Mouse (Mus musculus): ENCODE results near the gene Pou2f1. TPM values are rescaled to one million over a fixed set of nuclear protein-coding genes. Genes with fewer than 3 reads are reported as not detected.

Gene Pou2f1
- polyA plus RNA-seq, 1 experiment: 22.9 TPM

GRCm38 (mm10) chr1:165828173-165828572 lies 174.3 kb downstream of the Pou2f1 start:
- TF ChIP-seq POLR2A (IDR thresholded peaks at IDR 0.05; ENCODE audit: low read depth, low read length): no peak
- no peak for TF ChIP-seq CTCF (IDR thresholded peaks at IDR 0.05; ENCODE audit: extremely low read depth, insufficient read depth, insufficient read length, insufficient replicate concordance)
- no peaks in the 10 kb centered on the region for H3K36me3 ChIP-seq (ENCODE audit: control insufficient read depth, insufficient read depth, low read length)
- no peak overlapping the region for H3K4me3 ChIP-seq (ENCODE audit: extremely low read depth, insufficient read depth, insufficient read length)
- H3K27me3 ChIP-seq (ENCODE audit: control insufficient read depth, insufficient read depth, low read length): no peaks in the 10 kb centered on the region
- H3K27ac ChIP-seq (ENCODE audit: insufficient read depth, low read length): no peak overlapping the region; the same call in 1 of the 2 replicates
- DNase-seq (ENCODE audit: low read depth in 1 of 2, low spot score in 2 of 2): no peak
- 80% methylated on average over 5 of the region's 5 CpGs for WGBS
- peaks cover 4% of the 10 kb centered on the region; the same call in 1 of the 2 replicates for H3K4me1 ChIP-seq (ENCODE audit: control insufficient read depth, insufficient read depth, insufficient read length)

- DNase-seq (ENCODE audit: low read depth in 1 of 2, low spot score in 2 of 2): no peak
- Histone ChIP-seq H3K4me1 (ENCODE audit: control insufficient read depth, insufficient read depth, insufficient read length) (peaks cover 4% of the 10 kb centered on the region; the same call in 1 of the 2 replicates), H3K27me3 (ENCODE audit: control insufficient read depth, insufficient read depth, low read length) (no peaks in the 10 kb centered on the region), H3K4me3 (ENCODE audit: extremely low read depth, insufficient read depth, insufficient read length) (no peak overlapping the region), H3K27ac (ENCODE audit: insufficient read depth, low read length) (no peak overlapping the region), H3K36me3 (ENCODE audit: control insufficient read depth, insufficient read depth, low read length) (no peaks in the 10 kb centered on the region)
- TF ChIP-seq CTCF (IDR thresholded peaks at IDR 0.05; ENCODE audit: extremely low read depth, insufficient read depth, insufficient read length, insufficient replicate concordance): no peak
- TF ChIP-seq POLR2A (IDR thresholded peaks at IDR 0.05; ENCODE audit: low read depth, low read length): no peak
- WGBS: 68% methylated on average over 2 of the region's 2 CpGs
Observed at GRCm38 (mm10) chr1:165822031-165822430, 180.4 kb downstream of the Pou2f1 start.

GRCm38 (mm10) chr1:165819147-165819546 lies 183.3 kb downstream of the Pou2f1 start:
- WGBS: 62% methylated on average over 4 of the region's 4 CpGs
- DNase-seq (ENCODE audit: low read depth in 1 of 2, low spot score in 2 of 2): no peak
- no peak overlapping the region for H3K27ac ChIP-seq (ENCODE audit: insufficient read depth, low read length)
- peaks cover 4% of the 10 kb centered on the region; the same call in 1 of the 2 replicates for H3K4me1 ChIP-seq (ENCODE audit: control insufficient read depth, insufficient read depth, insufficient read length)
- no peaks in the 10 kb centered on the region for H3K27me3 ChIP-seq (ENCODE audit: control insufficient read depth, insufficient read depth, low read length)
- no peak overlapping the region for H3K4me3 ChIP-seq (ENCODE audit: extremely low read depth, insufficient read depth, insufficient read length)
- no peaks in the 10 kb centered on the region for H3K36me3 ChIP-seq (ENCODE audit: control insufficient read depth, insufficient read depth, low read length)
- TF ChIP-seq CTCF (IDR thresholded peaks at IDR 0.05; ENCODE audit: extremely low read depth, insufficient read depth, insufficient read length, insufficient replicate concordance) (no peak), POLR2A (IDR thresholded peaks at IDR 0.05; ENCODE audit: low read depth, low read length) (no peak)

DNA sequence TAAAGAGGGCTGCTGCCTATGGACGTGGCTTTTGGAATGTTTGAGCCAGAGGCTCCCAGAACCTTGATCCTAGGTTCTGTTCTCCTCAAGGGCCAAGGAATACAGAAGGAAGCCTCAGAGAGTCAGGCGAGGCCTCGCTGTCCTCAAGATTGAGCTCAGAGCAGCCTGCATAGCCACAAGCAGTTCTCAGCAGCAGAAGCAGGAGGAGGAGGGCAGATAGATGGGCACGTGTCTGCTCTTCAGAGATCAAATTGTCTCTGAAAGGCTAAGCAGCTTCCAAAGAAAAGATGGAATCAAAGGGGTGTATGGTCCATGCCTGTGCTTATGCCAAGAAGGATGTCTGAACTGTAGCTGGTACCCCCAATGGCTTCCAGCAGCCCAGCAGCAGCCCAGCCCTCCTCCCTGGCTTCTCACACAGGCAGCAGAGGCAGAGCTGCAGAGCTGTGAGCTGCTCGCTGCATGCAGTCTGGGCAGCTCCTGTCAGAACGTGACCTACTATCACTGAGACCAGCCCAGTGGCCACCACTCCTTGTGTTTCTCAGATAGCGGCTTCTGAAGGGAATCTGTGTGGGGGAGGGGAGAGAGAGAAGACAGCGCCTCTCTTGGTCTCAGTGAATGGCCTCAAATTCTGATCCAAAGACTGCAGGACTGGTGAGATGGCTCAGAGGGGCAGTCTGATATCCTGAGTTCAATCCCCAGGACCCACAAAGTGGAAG lies 184.2 kb downstream of the Pou2f1 start:
- Histone ChIP-seq H3K27ac (ENCODE audit: insufficient read depth, low read length) (no peak overlapping the region), H3K4me3 (ENCODE audit: extremely low read depth, insufficient read depth, insufficient read length) (no peak overlapping the region), H3K4me1 (ENCODE audit: control insufficient read depth, insufficient read depth, insufficient read length) (peaks cover 4% of the 10 kb centered on the region; the same call in 1 of the 2 replicates), H3K36me3 (ENCODE audit: control insufficient read depth, insufficient read depth, low read length) (no peaks in the 10 kb centered on the region), H3K27me3 (ENCODE audit: control insufficient read depth, insufficient read depth, low read length) (no peaks in the 10 kb centered on the region)
- TF ChIP-seq POLR2A (IDR thresholded peaks at IDR 0.05; ENCODE audit: low read depth, low read length): no peak
- TF ChIP-seq CTCF (IDR thresholded peaks at IDR 0.05; ENCODE audit: extremely low read depth, insufficient read depth, insufficient read length, insufficient replicate concordance): no peak
- 72% methylated on average over 8 of the region's 8 CpGs for WGBS
- no peak for DNase-seq (ENCODE audit: low read depth in 1 of 2, low spot score in 2 of 2)

DNA sequence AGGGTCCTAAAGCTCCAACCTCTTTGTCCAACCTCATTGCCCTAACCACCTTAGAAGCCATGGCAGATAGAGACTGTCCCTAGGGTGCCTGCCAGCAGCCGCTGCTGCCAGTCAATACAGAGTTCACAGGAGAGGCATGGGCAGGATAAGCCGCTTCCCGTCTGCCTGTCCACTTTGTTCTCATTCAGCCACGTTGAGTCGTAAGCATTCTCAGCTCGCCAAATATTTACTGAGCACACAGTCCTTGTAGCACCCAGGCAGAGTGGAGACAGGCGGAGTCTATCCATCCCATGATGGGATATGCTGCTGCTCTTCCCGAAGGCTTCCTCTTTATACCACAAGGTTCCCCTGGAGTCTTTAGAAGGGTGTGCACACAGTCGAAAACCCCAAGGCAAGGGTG lies 185.2 kb downstream of the Pou2f1 start:
- no peaks in the 10 kb centered on the region for H3K27me3 ChIP-seq (ENCODE audit: control insufficient read depth, insufficient read depth, low read length)
- H3K4me1 ChIP-seq (ENCODE audit: control insufficient read depth, insufficient read depth, insufficient read length): peaks cover 7% of the 10 kb centered on the region; the same call in 1 of the 2 replicates
- no peak overlapping the region for H3K4me3 ChIP-seq (ENCODE audit: extremely low read depth, insufficient read depth, insufficient read length)
- TF ChIP-seq CTCF (IDR thresholded peaks at IDR 0.05; ENCODE audit: extremely low read depth, insufficient read depth, insufficient read length, insufficient replicate concordance) (no peak), POLR2A (IDR thresholded peaks at IDR 0.05; ENCODE audit: low read depth, low read length) (no peak)
- DNase-seq (ENCODE audit: low read depth in 1 of 2, low spot score in 2 of 2): no peak
- H3K36me3 ChIP-seq (ENCODE audit: control insufficient read depth, insufficient read depth, low read length): no peaks in the 10 kb centered on the region
- 68% methylated on average over 9 of the region's 9 CpGs for WGBS
- no peak overlapping the region for H3K27ac ChIP-seq (ENCODE audit: insufficient read depth, low read length)

DNA sequence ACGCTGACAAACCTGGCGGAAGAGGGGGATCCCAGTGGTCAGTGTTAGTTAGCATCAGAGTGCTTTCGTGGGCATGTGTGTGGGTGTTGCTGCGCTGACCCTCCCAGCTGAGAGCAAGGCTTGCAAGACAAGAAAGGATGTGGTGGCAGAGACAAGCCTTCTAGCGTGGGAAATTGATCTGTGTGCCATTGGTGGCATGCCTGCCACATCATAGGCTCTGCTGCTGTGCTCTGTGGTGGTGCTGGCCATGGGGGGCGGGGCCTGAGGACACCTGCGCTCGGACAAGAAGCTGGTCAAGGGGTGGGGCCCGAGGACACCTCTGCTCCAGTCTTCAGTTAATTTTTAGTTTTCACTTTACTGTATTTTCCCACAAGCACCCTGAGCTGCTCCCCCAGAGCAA lies 186.1 kb downstream of the Pou2f1 start:
- peaks cover 7% of the 10 kb centered on the region; the same call in 1 of the 2 replicates for H3K4me1 ChIP-seq (ENCODE audit: control insufficient read depth, insufficient read depth, insufficient read length)
- DNase-seq (ENCODE audit: low read depth in 1 of 2, low spot score in 2 of 2): peak in 1 of 2 experiments; percentile 8
- H3K27me3 ChIP-seq (ENCODE audit: control insufficient read depth, insufficient read depth, low read length): no peaks in the 10 kb centered on the region
- no peak overlapping the region for H3K4me3 ChIP-seq (ENCODE audit: extremely low read depth, insufficient read depth, insufficient read length)
- WGBS: 65% methylated on average over 9 of the region's 9 CpGs
- no peak for TF ChIP-seq CTCF (IDR thresholded peaks at IDR 0.05; ENCODE audit: extremely low read depth, insufficient read depth, insufficient read length, insufficient replicate concordance)
- no peak for TF ChIP-seq POLR2A (IDR thresholded peaks at IDR 0.05; ENCODE audit: low read depth, low read length)
- no peaks in the 10 kb centered on the region for H3K36me3 ChIP-seq (ENCODE audit: control insufficient read depth, insufficient read depth, low read length)
- no peak overlapping the region for H3K27ac ChIP-seq (ENCODE audit: insufficient read depth, low read length)

Other genes with a start within 250 kb of the Pou2f1 start
- gene Creg1, start 238.9 kb downstream of the Pou2f1 start, polyA plus RNA-seq (2012; rRNA removed): 89.4 and 101 TPM in 2 replicates
- gene Cd247, start 214.0 kb downstream of the Pou2f1 start, polyA plus RNA-seq (2012; rRNA removed): 38.9 and 49.1 TPM in 2 replicates
- gene Dusp27, start 125.2 kb upstream of the Pou2f1 start, polyA plus RNA-seq (2012; rRNA removed): 0.12 and 0.15 TPM in 2 replicates
- not detected in 2 replicates for gene Gpa33, start 127.6 kb upstream of the Pou2f1 start, polyA plus RNA-seq (2012; rRNA removed)
- not detected in 2 replicates for gene Mael, start 236.1 kb upstream of the Pou2f1 start, polyA plus RNA-seq (2012; rRNA removed)